12 mouse cellular contexts compared by ENCODE assay signal in the genomic region with DNA sequence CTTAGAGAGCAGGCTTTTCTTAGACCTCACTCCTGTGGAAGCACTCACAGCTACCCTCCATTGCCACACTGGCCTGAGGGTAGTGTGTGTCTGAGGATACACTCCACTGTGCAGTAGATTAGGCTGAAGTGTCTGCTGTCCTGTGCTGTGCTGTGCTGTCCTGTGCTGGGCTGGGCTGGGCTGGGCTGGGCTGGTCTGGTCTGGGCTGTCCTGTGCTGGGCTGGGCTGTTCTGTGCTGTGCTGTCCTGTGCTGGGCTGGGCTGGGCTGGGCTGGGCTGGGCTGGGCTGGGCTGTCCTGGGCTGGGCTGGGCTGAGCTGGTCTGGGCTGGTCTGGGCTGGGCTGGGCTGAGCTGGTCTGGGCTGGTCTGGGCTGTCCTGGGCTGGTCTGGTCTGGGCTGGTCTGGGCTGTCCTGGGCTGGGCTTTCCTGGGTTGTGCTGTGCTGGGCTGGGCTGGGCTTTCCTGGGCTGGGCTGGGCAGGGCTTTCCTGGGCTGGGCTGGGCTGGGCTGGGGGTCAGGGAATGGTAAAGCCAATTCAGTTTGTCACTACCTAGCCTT. TPM values are rescaled to one million over a fixed set of nuclear protein-coding genes. Genes with fewer than 3 reads are reported as not detected.
A peak's percentile ranks its signal among the peaks of the same experiment; 100 is the strongest.
DNase-seq lines count a peak whose midpoint lies in the region; ATAC-seq and TF ChIP-seq lines count a peak whose summit lies in the region.
"Had no signal": no experiment of that assay in that cellular context is flagged by ENCODE, and none has a peak within 500 bp of the region (broad histone marks: within the 10 kb centered on the region; RNA-seq: fewer than 3 reads in every experiment).

No protein-coding gene starts in this region.

- no peaks in the 10 kb centered on the region for H3K4me1 ChIP-seq in kidney, embryonic 16.5 days (ENCODE audit: insufficient read depth, low read length)
- H3K4me1 ChIP-seq in embryonic facial prominence, embryonic 12.5 days = no peaks in the 10 kb centered on the region
- peaks cover 4% of the 10 kb centered on the region; the same call in 1 of the 2 replicates for H3K4me1 ChIP-seq in limb, embryonic 10.5 days
- peaks cover 7% of the 10 kb centered on the region for H3K4me1 ChIP-seq in midbrain, postnatal 0 days (ENCODE audit: insufficient read depth, low read length)

- no peak for DNase-seq in kidney, adult 9 months
- DNase-seq in limb, embryonic 10.5 days (ENCODE audit: low spot score) = peak; percentile 37
- DNase-seq in midbrain, postnatal 0 days (ENCODE audit: low spot score) = no peak
- no peak for DNase-seq in adipocyte (ENCODE audit: low spot score)
- DNase-seq in urinary bladder, postnatal 14 days (ENCODE audit: low spot score) = no peak
- DNase-seq: right cerebral cortex, postnatal 14 days had no signal

- no peak overlapping the region for H3K4me3 ChIP-seq in kidney, embryonic 16.5 days (ENCODE audit: low read length)
- no peak overlapping the region for H3K4me3 ChIP-seq in embryonic facial prominence, embryonic 12.5 days
- H3K4me3 ChIP-seq in limb, embryonic 10.5 days = no peak overlapping the region
- H3K4me3 ChIP-seq in midbrain, postnatal 0 days (ENCODE audit: low read depth, low read length) = no peak overlapping the region
- H3K4me3 ChIP-seq: hindbrain, embryonic 15.5 days; neural tube, embryonic 13.5 days had no signal

- no peak overlapping the region for H3K27ac ChIP-seq in kidney, embryonic 16.5 days (ENCODE audit: low read length)
- no peak overlapping the region for H3K27ac ChIP-seq in embryonic facial prominence, embryonic 12.5 days
- H3K27ac ChIP-seq in limb, embryonic 10.5 days = peak overlapping the region; percentile 25; the same call in 1 of the 2 replicates
- no peak overlapping the region for H3K27ac ChIP-seq in midbrain, postnatal 0 days (ENCODE audit: low read depth, low read length)
- H3K27ac ChIP-seq: hindbrain, embryonic 15.5 days; neural tube, embryonic 13.5 days had no signal

- TF ChIP-seq CTCF in midbrain, postnatal 0 days (IDR thresholded peaks at IDR 0.05) = no peak

- H3K9me3 ChIP-seq in kidney, embryonic 16.5 days (ENCODE audit: low read length) = no peaks in the 10 kb centered on the region
- H3K9me3 ChIP-seq in embryonic facial prominence, embryonic 12.5 days = no peaks in the 10 kb centered on the region
- H3K9me3 ChIP-seq in limb, embryonic 10.5 days (replicated peaks) = no peaks in the 10 kb centered on the region
- no peaks in the 10 kb centered on the region for H3K9me3 ChIP-seq in midbrain, postnatal 0 days (ENCODE audit: low read length)
- H3K9me3 ChIP-seq: hindbrain, embryonic 15.5 days; neural tube, embryonic 13.5 days had no signal

- no peak overlapping the region for H3K9ac ChIP-seq in kidney, embryonic 16.5 days (replicated peaks; ENCODE audit: low read length)
- no peak overlapping the region for H3K9ac ChIP-seq in embryonic facial prominence, embryonic 12.5 days
- H3K9ac ChIP-seq in midbrain, postnatal 0 days (replicated peaks; ENCODE audit: low read length, poor library complexity, severe bottlenecking) = no peak overlapping the region
- H3K9ac ChIP-seq: hindbrain, embryonic 15.5 days; neural tube, embryonic 13.5 days had no signal

- H3K36me3 ChIP-seq in kidney, embryonic 16.5 days (ENCODE audit: insufficient read depth, low read length) = no peaks in the 10 kb centered on the region
- H3K36me3 ChIP-seq in embryonic facial prominence, embryonic 12.5 days = no peaks in the 10 kb centered on the region
- no peaks in the 10 kb centered on the region for H3K36me3 ChIP-seq in limb, embryonic 10.5 days
- no peaks in the 10 kb centered on the region for H3K36me3 ChIP-seq in midbrain, postnatal 0 days (ENCODE audit: insufficient read depth, low read length)
- H3K36me3 ChIP-seq: hindbrain, embryonic 15.5 days; neural tube, embryonic 13.5 days had no signal

- no peak overlapping the region for H3K4me2 ChIP-seq in kidney, embryonic 16.5 days (replicated peaks; ENCODE audit: low read depth, low read length)
- no peak overlapping the region for H3K4me2 ChIP-seq in embryonic facial prominence, embryonic 12.5 days (replicated peaks)
- no peak overlapping the region for H3K4me2 ChIP-seq in midbrain, postnatal 0 days (ENCODE audit: low read depth, low read length, poor library complexity, severe bottlenecking)
- H3K4me2 ChIP-seq: hindbrain, embryonic 15.5 days; neural tube, embryonic 13.5 days had no signal

- ATAC-seq in kidney, embryonic 16.5 days (ENCODE audit: low FRiP score, low TSS enrichment) = peak; percentile 54; the same call in 1 of the 2 replicates
- peak; percentile 83; the same call in 1 of the 2 replicates for ATAC-seq in embryonic facial prominence, embryonic 12.5 days (ENCODE audit: insufficient number of reproducible peaks, insufficient read depth, low FRiP score, low TSS enrichment)
- peak; percentile 44; the same call in 1 of the 2 replicates for ATAC-seq in midbrain, postnatal 0 days (ENCODE audit: low FRiP score)

- H3K27me3 ChIP-seq in kidney, embryonic 16.5 days (ENCODE audit: insufficient read depth, low read length) = no peaks in the 10 kb centered on the region
- H3K27me3 ChIP-seq in embryonic facial prominence, embryonic 12.5 days = no peaks in the 10 kb centered on the region
- no peaks in the 10 kb centered on the region for H3K27me3 ChIP-seq in limb, embryonic 10.5 days (ENCODE audit: low read depth, poor library complexity, severe bottlenecking)
- no peaks in the 10 kb centered on the region for H3K27me3 ChIP-seq in midbrain, postnatal 0 days (ENCODE audit: insufficient read depth, low read length)
- H3K27me3 ChIP-seq: hindbrain, embryonic 15.5 days had no signal

RNA-seq across cellular contexts. Expression of gene Gpr6, which starts 31.5 kb away (rescaled TPM):
- polyA plus RNA-seq in kidney, embryonic 16.5 days (2015; fragmentation: Nextera tagmentation; extraction: Ambion mirVana) = not detected in 2 replicates
- polyA plus RNA-seq in embryonic facial prominence, embryonic 12.5 days (2016; fragmentation: Nextera tagmentation; extraction: Ambion mirVana) = not detected in 2 replicates
- polyA plus RNA-seq in limb, embryonic 10.5 days (2016; fragmentation: Nextera tagmentation; extraction: Ambion mirVana) = not detected in 2 replicates
- 6.5 and 7.1 TPM in 2 replicates for total RNA-seq in midbrain, postnatal 0 days (2014; rRNA removed)
- polyA plus RNA-seq in midbrain, postnatal 0 days (2015; fragmentation: Nextera tagmentation; extraction: Ambion mirVana) = 1.6 and 2.4 TPM in 2 replicates
- total RNA-seq: ES-E14 had no signal
- polyA plus RNA-seq: gonadal fat pad, adult 2 months; neural tube, embryonic 13.5 days had no signal
